Mouse (Mus musculus): Measurements from ENCODE around the gene Psg27. TPM values are rescaled to one million over a fixed set of nuclear protein-coding genes. Genes with fewer than 3 reads are reported as not detected.
"Not testable (repeated sequence)": the region's sequence is repeated elsewhere in the genome, so short reads cannot be mapped to it uniquely, and the experiment has no call there.

Psg27 gene
- total and polyA plus RNA-seq, 3 experiments, result not detected

DNA sequence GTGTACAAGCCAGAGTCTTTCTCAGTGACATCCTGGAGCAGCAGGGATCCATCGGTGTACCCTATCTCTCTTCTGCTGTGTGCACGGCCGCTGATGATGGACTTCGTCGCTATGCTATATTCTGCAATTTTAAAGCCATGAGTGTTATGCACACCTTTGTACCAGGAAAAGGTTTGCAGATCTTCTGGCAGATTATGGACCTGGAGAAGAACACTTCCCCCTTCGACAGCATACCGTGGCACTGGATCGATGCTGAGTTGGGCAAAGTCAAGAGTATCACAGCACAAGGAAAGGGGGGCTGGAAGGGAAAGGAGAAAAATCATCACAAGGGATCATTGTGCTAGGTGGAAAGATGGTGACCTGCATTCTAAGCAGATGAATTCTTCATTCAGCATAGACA, 42.4 kb downstream of the Psg27 start:
- dilution Hi-C loops (cut with MboI; ENCODE audit: extremely low pct_ligation_motif_present, extremely low pct_unique_long_range_greater_than_20kb, low sequenced_read_pairs) (no loop called here), in situ Hi-C loops (cut with MboI; ENCODE audit: low pct_ligation_motif_present, low pct_unique_long_range_greater_than_20kb, low sequenced_read_pairs) (no loop called here)
- no peak for TF ChIP-seq CTCF (conservative IDR thresholded peaks at IDR 0.05 in 1 of 2, IDR thresholded peaks at IDR 0.05 in 1 of 2; ENCODE audit: low read depth in 2 of 2, low read length in 2 of 2)
- no peak for TF ChIP-seq CHD2 (IDR thresholded peaks at IDR 0.05; ENCODE audit: low read length)
- no peak for TF ChIP-seq IRF4 (IDR thresholded peaks at IDR 0.05; ENCODE audit: low read depth, low read length)
- TF ChIP-seq GABPA (IDR thresholded peaks at IDR 0.05; ENCODE audit: insufficient replicate concordance, low read depth, low read length), result no peak
- TF ChIP-seq NRF1 (IDR thresholded peaks at IDR 0.05; ENCODE audit: low read depth, low read length), result no peak
- TF ChIP-seq MAX (IDR thresholded peaks at IDR 0.05; ENCODE audit: low read length), result no peak
- TF ChIP-seq POLR2A (IDR thresholded peaks at IDR 0.05; ENCODE audit: low read depth, low read length), result no peak
- TF ChIP-seq JUN (IDR thresholded peaks at IDR 0.05; ENCODE audit: insufficient read depth, low read depth, low read length), result no peak
- no peak for TF ChIP-seq ZMIZ1 (IDR thresholded peaks at IDR 0.05; ENCODE audit: low read depth, low read length)
- TF ChIP-seq SIN3A (IDR thresholded peaks at IDR 0.05; ENCODE audit: low read length), result no peak
- no peak for TF ChIP-seq MEF2A (IDR thresholded peaks at IDR 0.05; ENCODE audit: borderline replicate concordance, low read depth, low read length)
- no peak for TF ChIP-seq POLR2AphosphoS2 (IDR thresholded peaks at IDR 0.05; ENCODE audit: low read depth, low read length)
- no peak for TF ChIP-seq NELFE (IDR thresholded peaks at IDR 0.05; ENCODE audit: low read depth, low read length)
- no peak for TF ChIP-seq TBP (conservative IDR thresholded peaks at IDR 0.05; ENCODE audit: low read depth, low read length)
- Histone ChIP-seq H3K4me2 (ENCODE audit: insufficient read depth, low read depth, poor library complexity, severe bottlenecking) (no peak overlapping the region), H3K27me3 (replicated peaks) (peaks cover 21% of the 10 kb centered on the region), H3K79me2 (replicated peaks; ENCODE audit: control insufficient read depth, extremely low read depth, insufficient read depth, poor library complexity, severe bottlenecking) (no peaks in the 10 kb centered on the region), H3K9ac (ENCODE audit: insufficient read depth, low read depth) (no peak overlapping the region), H3K4me3 (replicated peaks in 1 of 3; ENCODE audit: low read depth in 2 of 3, low read length in 2 of 3, poor library complexity in 1 of 3) (no peak overlapping the region), H3K9me3 (replicated peaks; ENCODE audit: low read length) (no peaks in the 10 kb centered on the region), H3K4me1 (ENCODE audit: control insufficient read depth in 1 of 2, insufficient read depth in 2 of 2) (no peaks in the 10 kb centered on the region), H3K36me3 (replicated peaks in 1 of 2; ENCODE audit: control insufficient read depth in 1 of 2, insufficient read depth in 1 of 2, low read length in 1 of 2) (no peaks in the 10 kb centered on the region), H3K27ac (ENCODE audit: insufficient read depth, low read depth) (no peak overlapping the region)
- DNase-seq (ENCODE audit: extremely low read depth), result no peak

DNA sequence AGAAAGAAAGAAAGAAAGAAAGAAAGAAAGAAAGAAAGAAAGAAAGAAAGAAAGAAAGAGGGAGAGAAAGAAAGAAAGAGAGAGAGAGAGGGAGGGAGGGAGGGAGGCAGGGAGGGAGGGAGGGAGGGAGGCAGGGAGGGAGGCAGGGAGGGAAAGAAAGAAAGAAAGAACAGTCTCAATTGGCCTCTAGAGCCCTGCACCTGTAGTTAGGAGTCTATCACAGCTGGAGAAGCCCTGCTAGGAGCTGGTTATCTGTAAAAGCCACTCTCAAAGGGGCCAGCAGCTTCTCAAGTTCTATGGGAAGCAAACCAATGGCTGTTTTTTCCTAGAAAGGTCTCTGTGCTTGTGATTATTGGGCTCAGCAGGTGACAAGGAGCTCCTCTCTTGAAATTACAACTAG, 54.3 kb downstream of the Psg27 start:
- in situ Hi-C loops (cut with MboI; ENCODE audit: low pct_ligation_motif_present, low pct_unique_long_range_greater_than_20kb, low sequenced_read_pairs); H3K9me3 ChIP-seq (replicated peaks; ENCODE audit: low read length); dilution Hi-C loops (cut with MboI; ENCODE audit: extremely low pct_ligation_motif_present, extremely low pct_unique_long_range_greater_than_20kb, low sequenced_read_pairs): not testable (repeated sequence)

DNA sequence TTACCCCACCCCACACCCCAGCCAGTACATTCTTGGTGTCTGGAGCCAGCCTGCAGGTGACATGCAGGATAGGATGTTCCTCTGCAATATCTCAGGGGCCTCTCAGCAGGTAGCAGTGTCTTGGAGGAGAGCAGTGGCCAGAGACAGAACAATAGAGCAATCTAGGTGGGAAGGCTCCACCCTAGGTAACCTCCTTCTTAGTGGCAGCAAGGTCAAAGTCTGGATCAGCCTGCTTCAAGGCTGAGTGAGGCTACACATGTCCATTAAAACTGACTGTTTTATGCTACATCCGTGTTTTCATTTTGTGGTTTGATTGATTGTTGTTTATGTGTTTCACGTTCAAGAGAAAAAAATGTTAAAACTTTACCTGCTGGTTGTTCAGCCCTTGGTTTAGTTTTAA, 54.7 kb downstream of the Psg27 start:
- H3K4me2 ChIP-seq (ENCODE audit: insufficient read depth, low read depth, poor library complexity, severe bottlenecking); DNase-seq (ENCODE audit: extremely low read depth); H3K4me3 ChIP-seq (replicated peaks in 1 of 3; ENCODE audit: low read depth in 2 of 3, low read length in 2 of 3, poor library complexity in 1 of 3); H3K27me3 ChIP-seq (replicated peaks); H3K36me3 ChIP-seq (replicated peaks in 1 of 2; ENCODE audit: control insufficient read depth in 1 of 2, insufficient read depth in 1 of 2, low read length in 1 of 2); H3K27ac ChIP-seq (ENCODE audit: insufficient read depth, low read depth); in situ Hi-C loops (cut with MboI; ENCODE audit: low pct_ligation_motif_present, low pct_unique_long_range_greater_than_20kb, low sequenced_read_pairs); H3K9me3 ChIP-seq (replicated peaks; ENCODE audit: low read length); dilution Hi-C loops (cut with MboI; ENCODE audit: extremely low pct_ligation_motif_present, extremely low pct_unique_long_range_greater_than_20kb, low sequenced_read_pairs); H3K79me2 ChIP-seq (replicated peaks; ENCODE audit: control insufficient read depth, extremely low read depth, insufficient read depth, poor library complexity, severe bottlenecking); H3K4me1 ChIP-seq (ENCODE audit: control insufficient read depth in 1 of 2, insufficient read depth in 2 of 2); H3K9ac ChIP-seq (ENCODE audit: insufficient read depth, low read depth): not testable (repeated sequence)

More for the DNA sequence above, 54.3 kb downstream of the Psg27 start:
- H3K4me2 ChIP-seq (ENCODE audit: insufficient read depth, low read depth, poor library complexity, severe bottlenecking); H3K4me1 ChIP-seq (ENCODE audit: control insufficient read depth in 1 of 2, insufficient read depth in 2 of 2); H3K27ac ChIP-seq (ENCODE audit: insufficient read depth, low read depth); H3K79me2 ChIP-seq (replicated peaks; ENCODE audit: control insufficient read depth, extremely low read depth, insufficient read depth, poor library complexity, severe bottlenecking); H3K9ac ChIP-seq (ENCODE audit: insufficient read depth, low read depth); H3K36me3 ChIP-seq (replicated peaks in 1 of 2; ENCODE audit: control insufficient read depth in 1 of 2, insufficient read depth in 1 of 2, low read length in 1 of 2); DNase-seq (ENCODE audit: extremely low read depth); H3K4me3 ChIP-seq (replicated peaks in 1 of 3; ENCODE audit: low read depth in 2 of 3, low read length in 2 of 3, poor library complexity in 1 of 3); H3K27me3 ChIP-seq (replicated peaks): not testable (repeated sequence)

Data from CH12.LX (cell line).